Mouse (Mus musculus) forebrain, embryonic 11.5 days (tissue): ENCODE data around the gene Dtnbp1. TPM values are rescaled to one million over a fixed set of nuclear protein-coding genes. Genes with fewer than 3 reads are reported as not detected.

ENCODE experiments used
- ATAC-seq: fragments of 200-750 bp; cut with Nextera tagmentation; replicated peaks from 2 replicates; pipeline ENCODE4 v1.8.0; 2017; ENCODE audit warnings: moderate TSS enrichment; ENCODE audit not compliant: low FRiP score
- DNase-seq: peaks from one replicate; pipeline ENCODE4 v3.0.0-alpha.2; 2017; ENCODE audit warnings: low spot score
- H3K27ac ChIP-seq: fragments of 300-500 bp; sonication (generic); 2 replicates; pipeline ENCODE4 v1.5.1; 2014; ENCODE audit warnings: low read depth, low read length
- H3K27me3 ChIP-seq: fragments of 300-500 bp; sonication (generic); 2 replicates; pipeline ENCODE4 v1.6.1; 2014; ENCODE audit warnings: mild to moderate bottlenecking, low read length, mixed read lengths; ENCODE audit not compliant: control insufficient read depth, insufficient read depth
- H3K36me3 ChIP-seq: fragments of 300-500 bp; sonication (generic); 2 replicates; pipeline ENCODE4 v1.6.1; 2014; ENCODE audit warnings: mild to moderate bottlenecking, low read length, moderate library complexity, mixed read lengths; ENCODE audit not compliant: control insufficient read depth, insufficient read depth
- H3K4me1 ChIP-seq: fragments of 300-500 bp; sonication (generic); replicated peaks from 2 replicates; pipeline ENCODE4 v1.6.1; 2014; ENCODE audit warnings: low read length, mixed read lengths; ENCODE audit not compliant: control insufficient read depth, insufficient read depth
- H3K4me2 ChIP-seq: fragments of 300-500 bp; sonication (generic); 2 replicates; pipeline ENCODE4 v1.6.1; 2014; ENCODE audit warnings: low read depth, mild to moderate bottlenecking, low read length, moderate library complexity, mixed read lengths; ENCODE audit not compliant: severe bottlenecking
- H3K4me3 ChIP-seq: fragments of 300-500 bp; sonication (generic); 2 replicates; pipeline ENCODE4 v1.5.1; 2014; ENCODE audit warnings: low read depth, low read length
- H3K9ac ChIP-seq: fragments of 300-500 bp; sonication (generic); 2 replicates; pipeline ENCODE4 v1.6.1; 2014; ENCODE audit warnings: low read length
- H3K9me3 ChIP-seq: fragments of 300-500 bp; sonication (generic); 2 replicates; pipeline ENCODE4 v1.6.1; 2016; ENCODE audit warnings: low read length, mixed read lengths; ENCODE audit not compliant: control insufficient read depth
- WGBS: fragments of 180-500 bp; shearing (Covaris S2); extraction: QIAGEN DNeasy Blood & Tissue Kit; methylation state at CpG from one replicate; pipeline ENCODE4 v1.1.7; 2014; 5-methylcytosine and 5-hydroxymethylcytosine counted together
- polyA plus RNA-seq: library from polyadenylated mRNA; unstranded; fragments of >200 nt; fragmentation: Nextera tagmentation; extraction: Ambion mirVana; gene quantifications from 2 replicates; pipeline ENCODE4 v1.2.1, GENCODE M21; 2014

The Dtnbp1 gene
- polyA plus RNA-seq = 73.3 and 87.6 TPM in 2 replicates

- peak; percentile 88 for ATAC-seq
- WGBS = 1% methylated on average over 47 of the region's 68 CpGs
These were observed at the start of gene Dtnbp1 for GRCm38 (mm10) chr13:45001911-45002615. Gene Dtnbp1, minus strand, starts transcription at chr13:45002147.

GRCm38 (mm10) chr13:45049261-45050020 is 47.5 kb upstream of the Dtnbp1 start:
- no peak overlapping the region for H3K4me3 ChIP-seq
- H3K27me3 ChIP-seq = no peaks in the 10 kb centered on the region
- 83% methylated on average over 7 of the region's 7 CpGs for WGBS
- no peaks in the 10 kb centered on the region for H3K4me1 ChIP-seq
- no peak overlapping the region for H3K27ac ChIP-seq
- no peaks in the 10 kb centered on the region for H3K36me3 ChIP-seq
- no peak overlapping the region for H3K9ac ChIP-seq
- H3K9me3 ChIP-seq = no peaks in the 10 kb centered on the region
- no peak for ATAC-seq
- DNase-seq = no peak
- no peak overlapping the region for H3K4me2 ChIP-seq

More at GRCm38 (mm10) chr13:45001911-45002615, at the start of gene Dtnbp1:
- Histone ChIP-seq H3K9me3 (no peaks in the 10 kb centered on the region), H3K4me1 (peaks cover 5% of the 10 kb centered on the region; the same call in 1 of the 2 replicates), H3K27me3 (no peaks in the 10 kb centered on the region), H3K9ac (peak within 1 kb of the TSS; percentile 83), H3K4me2 (peak within 1 kb of the TSS; percentile 84), H3K27ac (no peak within 1 kb of the TSS), H3K36me3 (no peaks in the 10 kb centered on the region), H3K4me3 (peak within 1 kb of the TSS; percentile 79)
- DNase-seq = peak; percentile 84

- no peaks in the 10 kb centered on the region for H3K36me3 ChIP-seq
- no peak overlapping the region for H3K9ac ChIP-seq
- no peaks in the 10 kb centered on the region for H3K27me3 ChIP-seq
- no peak overlapping the region for H3K4me2 ChIP-seq
- no peaks in the 10 kb centered on the region for H3K4me1 ChIP-seq
- H3K27ac ChIP-seq = no peak overlapping the region
- no peaks in the 10 kb centered on the region for H3K9me3 ChIP-seq
- no peak overlapping the region for H3K4me3 ChIP-seq
- DNase-seq (no peak), ATAC-seq (no peak)
- 78% methylated on average over 3 of the region's 3 CpGs for WGBS
These were observed 41.5 kb upstream of the Dtnbp1 start for GRCm38 (mm10) chr13:45043466-45043865.

- H3K36me3 ChIP-seq = no peaks in the 10 kb centered on the region
- no peak overlapping the region for H3K4me3 ChIP-seq
- no peak overlapping the region for H3K27ac ChIP-seq
- DNase-seq = no peak
- no peak for ATAC-seq
- H3K9ac ChIP-seq = no peak overlapping the region
- H3K27me3 ChIP-seq = no peaks in the 10 kb centered on the region
- H3K4me1 ChIP-seq = no peaks in the 10 kb centered on the region
- no peaks in the 10 kb centered on the region for H3K9me3 ChIP-seq
- WGBS = 79% methylated on average over 7 of the region's 7 CpGs
- H3K4me2 ChIP-seq = no peak overlapping the region
These were observed 38.8 kb upstream of the Dtnbp1 start for GRCm38 (mm10) chr13:45040741-45041140.

GRCm38 (mm10) chr13:45040195-45040594 is 38.2 kb upstream of the Dtnbp1 start:
- Histone ChIP-seq H3K4me1 (no peaks in the 10 kb centered on the region), H3K4me2 (no peak overlapping the region), H3K36me3 (no peaks in the 10 kb centered on the region), H3K27me3 (no peaks in the 10 kb centered on the region), H3K4me3 (no peak overlapping the region), H3K9me3 (no peaks in the 10 kb centered on the region), H3K9ac (no peak overlapping the region), H3K27ac (no peak overlapping the region)
- 83% methylated on average over 4 of the region's 4 CpGs for WGBS
- ATAC-seq (no peak), DNase-seq (no peak)

GRCm38 (mm10) chr13:45036417-45036816 is 34.5 kb upstream of the Dtnbp1 start:
- Histone ChIP-seq H3K27ac (no peak overlapping the region), H3K4me1 (no peaks in the 10 kb centered on the region), H3K36me3 (no peaks in the 10 kb centered on the region), H3K9ac (no peak overlapping the region), H3K4me3 (no peak overlapping the region), H3K27me3 (no peaks in the 10 kb centered on the region), H3K4me2 (no peak overlapping the region), H3K9me3 (no peaks in the 10 kb centered on the region)
- ATAC-seq = no peak
- DNase-seq = no peak
- 90% methylated on average over 4 of the region's 4 CpGs for WGBS

- ATAC-seq = no peak
- no peaks in the 10 kb centered on the region for H3K36me3 ChIP-seq
- 77% methylated on average over 7 of the region's 7 CpGs for WGBS
- H3K4me3 ChIP-seq = no peak overlapping the region
- H3K27ac ChIP-seq = no peak overlapping the region
- H3K4me1 ChIP-seq = no peaks in the 10 kb centered on the region; the same call in 1 of the 2 replicates
- no peak overlapping the region for H3K9ac ChIP-seq
- DNase-seq = no peak
- H3K4me2 ChIP-seq = no peak overlapping the region
- H3K9me3 ChIP-seq = no peaks in the 10 kb centered on the region
- H3K27me3 ChIP-seq = no peaks in the 10 kb centered on the region
These were observed 32.8 kb upstream of the Dtnbp1 start for GRCm38 (mm10) chr13:45034759-45035158.

- no peak overlapping the region for H3K27ac ChIP-seq
- H3K9ac ChIP-seq = no peak overlapping the region
- no peaks in the 10 kb centered on the region for H3K27me3 ChIP-seq
- ATAC-seq (no peak), DNase-seq (no peak)
- no peaks in the 10 kb centered on the region; the same call in 1 of the 2 replicates for H3K4me1 ChIP-seq
- H3K4me3 ChIP-seq = no peak overlapping the region
- WGBS = 90% methylated on average over 10 of the region's 10 CpGs
- no peaks in the 10 kb centered on the region for H3K36me3 ChIP-seq
- no peak overlapping the region for H3K4me2 ChIP-seq
- H3K9me3 ChIP-seq = no peaks in the 10 kb centered on the region
These were observed 31.4 kb upstream of the Dtnbp1 start for GRCm38 (mm10) chr13:45033360-45033759.
